Mouse (Mus musculus): ENCODE measurements around the gene Cyb561d2. TPM values are rescaled to one million over a fixed set of nuclear protein-coding genes. Genes with fewer than 3 reads are reported as not detected.

The Cyb561d2 gene
- total and polyA plus RNA-seq, 3 experiments: 3.2 to 10.6 (median 4.3) TPM

DNA sequence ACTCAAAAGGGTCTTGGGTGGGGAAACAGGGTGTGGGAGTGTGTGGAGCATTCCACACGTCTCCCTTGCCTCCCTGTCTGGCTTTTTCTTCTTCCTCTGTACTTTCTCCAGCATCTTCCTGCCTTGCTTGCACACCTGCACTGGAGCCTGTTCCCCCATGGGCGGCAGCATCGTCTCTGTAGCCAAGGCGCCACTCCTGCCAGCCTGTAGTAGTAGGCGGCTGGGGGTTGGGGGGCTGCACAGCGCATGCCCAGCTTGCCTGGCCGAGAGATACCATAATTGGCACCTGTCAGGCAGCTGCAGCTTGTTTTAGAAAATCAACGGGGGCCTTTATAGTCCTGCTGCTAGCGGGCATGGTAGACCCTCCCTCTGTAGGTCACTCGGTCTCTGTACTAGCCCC lies 33.7 kb downstream of the Cyb561d2 start:
- H3K4me3 ChIP-seq: no peak overlapping the region
- no peak overlapping the region for H3K27ac ChIP-seq
- no peaks in the 10 kb centered on the region for H3K27me3 ChIP-seq (ENCODE audit: control insufficient read depth, insufficient read depth, low read length)
- no peak for TF ChIP-seq EP300 (IDR thresholded peaks at IDR 0.05; ENCODE audit: insufficient read depth, low read depth, low read length)
- no peak for TF ChIP-seq POLR2A (IDR thresholded peaks at IDR 0.05; ENCODE audit: insufficient read depth, low read depth, low read length)
- TF ChIP-seq CTCF (IDR thresholded peaks at IDR 0.05): no peak
- H3K36me3 ChIP-seq (ENCODE audit: control insufficient read depth, insufficient read depth, low read length): no peaks in the 10 kb centered on the region
- intact Hi-C loops (cut with DNase I): no loop called here
- H3K9ac ChIP-seq (ENCODE audit: low read depth, low read length): no peak overlapping the region
- 63% methylated on average over 10 of the region's 10 CpGs for WGBS
- DNase-seq: no peak
- H3K4me1 ChIP-seq (ENCODE audit: control insufficient read depth, insufficient read depth, low read length): no peaks in the 10 kb centered on the region
- no peaks in the 10 kb centered on the region for H3K79me2 ChIP-seq (replicated peaks; ENCODE audit: control insufficient read depth, insufficient read depth, low read length)

DNA sequence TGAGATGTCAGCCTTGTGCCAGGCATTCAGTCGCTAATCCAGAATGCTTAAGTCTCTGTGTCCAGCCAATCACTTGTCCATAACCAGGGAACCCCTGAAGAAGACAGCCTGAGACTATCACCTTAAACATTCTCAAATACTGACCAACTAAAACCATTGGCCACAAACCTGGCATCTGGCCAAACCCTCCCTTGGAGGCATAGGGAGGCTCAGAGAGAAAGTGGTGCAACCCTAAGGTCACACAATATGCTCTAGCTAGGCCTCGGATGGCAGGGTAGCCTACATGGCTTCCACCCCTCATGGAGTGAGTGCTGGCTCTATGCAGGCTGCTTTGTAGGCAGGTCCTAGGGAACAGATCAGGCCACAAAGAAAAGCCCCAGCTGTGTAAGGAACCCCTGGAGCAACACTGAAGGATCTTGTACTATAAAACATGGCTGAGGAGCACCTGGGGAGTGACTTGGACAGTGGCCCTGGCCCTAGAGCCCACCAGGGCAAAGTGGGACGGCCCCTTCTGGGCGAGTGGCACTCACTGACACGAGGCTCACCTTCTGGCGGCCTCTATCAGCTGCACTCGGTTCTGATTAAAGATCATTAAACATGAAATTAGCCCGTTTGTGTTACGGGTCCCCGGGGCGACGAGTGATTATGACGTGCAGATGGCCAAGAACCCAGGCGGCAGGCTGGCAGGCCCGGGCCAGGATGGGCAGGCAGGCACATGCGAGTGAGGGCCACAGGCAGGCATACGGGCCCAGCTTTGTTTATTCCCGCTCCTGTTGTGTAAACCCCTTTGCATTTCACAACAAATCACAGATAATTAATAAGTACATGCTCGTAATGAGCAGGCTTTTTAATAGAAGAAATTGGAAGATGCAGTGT lies 37.1 kb downstream of the Cyb561d2 start:
- no peak for DNase-seq
- intact Hi-C loops (cut with DNase I): no loop called here
- Histone ChIP-seq H3K4me3 (no peak overlapping the region), H3K9ac (ENCODE audit: low read depth, low read length) (no peak overlapping the region), H3K27ac (no peak overlapping the region), H3K27me3 (ENCODE audit: control insufficient read depth, insufficient read depth, low read length) (no peaks in the 10 kb centered on the region), H3K36me3 (ENCODE audit: control insufficient read depth, insufficient read depth, low read length) (no peaks in the 10 kb centered on the region), H3K4me1 (ENCODE audit: control insufficient read depth, insufficient read depth, low read length) (no peaks in the 10 kb centered on the region), H3K79me2 (replicated peaks; ENCODE audit: control insufficient read depth, insufficient read depth, low read length) (no peaks in the 10 kb centered on the region)
- WGBS: 87% methylated on average over 19 of the region's 19 CpGs
- TF ChIP-seq EP300 (IDR thresholded peaks at IDR 0.05; ENCODE audit: insufficient read depth, low read depth, low read length): no peak
- no peak for TF ChIP-seq POLR2A (IDR thresholded peaks at IDR 0.05; ENCODE audit: insufficient read depth, low read depth, low read length)

DNA sequence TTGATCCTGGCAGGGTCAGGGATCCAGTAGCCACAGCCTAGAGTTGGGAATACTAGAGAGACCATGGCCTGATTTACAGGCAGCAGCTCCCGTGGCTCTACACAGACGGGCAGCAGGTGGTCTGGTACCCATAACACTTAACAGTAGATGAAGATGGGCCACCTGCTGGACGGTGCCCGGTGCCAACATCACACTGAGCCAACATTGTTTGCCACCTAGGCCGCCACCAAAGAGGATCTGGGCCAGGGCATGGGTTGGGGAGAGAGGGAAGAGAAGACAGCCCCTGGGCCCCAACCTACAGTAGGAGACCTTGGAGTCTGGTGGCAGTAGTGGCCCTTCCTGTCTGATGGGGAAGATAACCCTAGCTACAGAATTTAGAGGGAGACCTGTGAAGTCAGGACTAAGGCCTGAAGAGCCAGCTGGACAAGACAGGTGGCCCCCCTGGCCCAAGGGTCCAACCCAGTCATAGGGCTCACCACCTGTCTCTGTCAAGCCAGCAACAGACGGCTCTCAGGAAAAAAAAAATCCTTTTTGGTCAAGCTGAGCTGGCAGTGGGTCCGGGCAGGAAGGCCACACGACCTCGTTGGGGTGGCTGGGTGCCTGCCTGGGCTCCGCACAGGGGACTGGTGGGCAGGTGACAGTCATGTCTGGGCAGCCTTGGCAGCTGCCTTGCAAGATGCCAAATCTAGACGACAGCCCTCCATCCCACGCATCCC lies 39.7 kb downstream of the Cyb561d2 start:
- 88% methylated on average over 12 of the region's 12 CpGs for WGBS
- no peaks in the 10 kb centered on the region for H3K4me1 ChIP-seq (ENCODE audit: control insufficient read depth, insufficient read depth, low read length)
- H3K27me3 ChIP-seq (ENCODE audit: control insufficient read depth, insufficient read depth, low read length): no peaks in the 10 kb centered on the region
- no peak overlapping the region for H3K4me3 ChIP-seq
- intact Hi-C loops (cut with DNase I): no loop called here
- no peaks in the 10 kb centered on the region for H3K36me3 ChIP-seq (ENCODE audit: control insufficient read depth, insufficient read depth, low read length)
- TF ChIP-seq EP300 (IDR thresholded peaks at IDR 0.05; ENCODE audit: insufficient read depth, low read depth, low read length) (no peak), CTCF (IDR thresholded peaks at IDR 0.05) (no peak), POLR2A (IDR thresholded peaks at IDR 0.05; ENCODE audit: insufficient read depth, low read depth, low read length) (no peak)
- no peaks in the 10 kb centered on the region for H3K79me2 ChIP-seq (replicated peaks; ENCODE audit: control insufficient read depth, insufficient read depth, low read length)
- H3K9ac ChIP-seq (ENCODE audit: low read depth, low read length): no peak overlapping the region
- no peak for DNase-seq
- no peak overlapping the region for H3K27ac ChIP-seq

- intact Hi-C loops (cut with DNase I): no loop called here
- H3K27me3 ChIP-seq (ENCODE audit: control insufficient read depth, insufficient read depth, low read length): no peaks in the 10 kb centered on the region
- H3K79me2 ChIP-seq (replicated peaks; ENCODE audit: control insufficient read depth, insufficient read depth, low read length): no peaks in the 10 kb centered on the region
- H3K27ac ChIP-seq: no peak overlapping the region
- DNase-seq: peak in 1 of 2 experiments; percentile 26
- H3K36me3 ChIP-seq (ENCODE audit: control insufficient read depth, insufficient read depth, low read length): no peaks in the 10 kb centered on the region
- H3K9ac ChIP-seq (ENCODE audit: low read depth, low read length): no peak overlapping the region
- no peaks in the 10 kb centered on the region for H3K4me1 ChIP-seq (ENCODE audit: control insufficient read depth, insufficient read depth, low read length)
- H3K4me3 ChIP-seq: no peak overlapping the region
- TF ChIP-seq POLR2A (IDR thresholded peaks at IDR 0.05; ENCODE audit: insufficient read depth, low read depth, low read length) (no peak), CTCF (IDR thresholded peaks at IDR 0.05) (no peak), EP300 (IDR thresholded peaks at IDR 0.05; ENCODE audit: insufficient read depth, low read depth, low read length) (no peak)
- 63% methylated on average over 3 of the region's 3 CpGs for WGBS
Measured at GRCm38 (mm10) chr9:107500708-107501286, 41.2 kb downstream of the Cyb561d2 start.

GRCm38 (mm10) chr9:107496359-107496758 lies 45.6 kb downstream of the Cyb561d2 start:
- no peak for DNase-seq
- Histone ChIP-seq H3K4me3 (no peak overlapping the region), H3K9ac (ENCODE audit: low read depth, low read length) (no peak overlapping the region), H3K27ac (no peak overlapping the region), H3K27me3 (ENCODE audit: control insufficient read depth, insufficient read depth, low read length) (no peaks in the 10 kb centered on the region), H3K4me1 (ENCODE audit: control insufficient read depth, insufficient read depth, low read length) (no peaks in the 10 kb centered on the region), H3K36me3 (ENCODE audit: control insufficient read depth, insufficient read depth, low read length) (no peaks in the 10 kb centered on the region), H3K79me2 (replicated peaks; ENCODE audit: control insufficient read depth, insufficient read depth, low read length) (no peaks in the 10 kb centered on the region)
- 70% methylated on average over 3 of the region's 3 CpGs for WGBS
- no peak for TF ChIP-seq EP300 (IDR thresholded peaks at IDR 0.05; ENCODE audit: insufficient read depth, low read depth, low read length)
- intact Hi-C loops (cut with DNase I): no loop called here

- Histone ChIP-seq H3K36me3 (ENCODE audit: control insufficient read depth, insufficient read depth, low read length) (no peaks in the 10 kb centered on the region), H3K27ac (no peak overlapping the region), H3K27me3 (ENCODE audit: control insufficient read depth, insufficient read depth, low read length) (no peaks in the 10 kb centered on the region), H3K4me3 (no peak overlapping the region), H3K79me2 (replicated peaks; ENCODE audit: control insufficient read depth, insufficient read depth, low read length) (no peaks in the 10 kb centered on the region), H3K4me1 (ENCODE audit: control insufficient read depth, insufficient read depth, low read length) (no peaks in the 10 kb centered on the region), H3K9ac (ENCODE audit: low read depth, low read length) (no peak overlapping the region)
- DNase-seq: no peak
- 88% methylated on average over 12 of the region's 12 CpGs for WGBS
- intact Hi-C loops (cut with DNase I): no loop called here
- no peak for TF ChIP-seq EP300 (IDR thresholded peaks at IDR 0.05; ENCODE audit: insufficient read depth, low read depth, low read length)
- no peak for TF ChIP-seq POLR2A (IDR thresholded peaks at IDR 0.05; ENCODE audit: insufficient read depth, low read depth, low read length)
- TF ChIP-seq CTCF (IDR thresholded peaks at IDR 0.05): no peak
Measured at GRCm38 (mm10) chr9:107494238-107494637, 47.8 kb downstream of the Cyb561d2 start.
